Mouse (Mus musculus): ENCODE results near the gene Lancl1. TPM values are rescaled to one million over a fixed set of nuclear protein-coding genes. Genes with fewer than 3 reads are reported as not detected.

Lancl1 gene
- polyA plus RNA-seq, 1 experiment from 2014 or later, result 142 TPM

GRCm38 (mm10) chr1:67052721-67053120 is 14.0 kb upstream of the Lancl1 start:
- Histone ChIP-seq H3K36me3 (ENCODE audit: control insufficient read depth, insufficient read depth, low read length) (no peaks in the 10 kb centered on the region), H3K4me2 (replicated peaks; ENCODE audit: low read depth, low read length) (no peak overlapping the region), H3K27ac (ENCODE audit: low read length) (no peak overlapping the region), H3K9me3 (ENCODE audit: control insufficient read depth, low read depth, low read length) (no peaks in the 10 kb centered on the region), H3K27me3 (ENCODE audit: control insufficient read depth, insufficient read depth, low read length) (no peaks in the 10 kb centered on the region), H3K4me3 (ENCODE audit: low read depth, low read length) (no peak overlapping the region), H3K9ac (replicated peaks; ENCODE audit: low read depth, low read length) (no peak overlapping the region), H3K4me1 (ENCODE audit: control insufficient read depth, insufficient read depth, low read length) (no peaks in the 10 kb centered on the region)
- no peak for ATAC-seq (ENCODE audit: insufficient number of reproducible peaks, insufficient read depth, low FRiP score, low read depth)
- WGBS, result 76% methylated on average over 4 of the region's 4 CpGs

- Histone ChIP-seq H3K36me3 (ENCODE audit: control insufficient read depth, insufficient read depth, low read length) (no peaks in the 10 kb centered on the region), H3K4me1 (ENCODE audit: control insufficient read depth, insufficient read depth, low read length) (no peaks in the 10 kb centered on the region), H3K9ac (replicated peaks; ENCODE audit: low read depth, low read length) (no peak overlapping the region), H3K4me2 (replicated peaks; ENCODE audit: low read depth, low read length) (no peak overlapping the region), H3K9me3 (ENCODE audit: control insufficient read depth, low read depth, low read length) (no peaks in the 10 kb centered on the region), H3K27ac (ENCODE audit: low read length) (no peak overlapping the region), H3K4me3 (ENCODE audit: low read depth, low read length) (no peak overlapping the region), H3K27me3 (ENCODE audit: control insufficient read depth, insufficient read depth, low read length) (no peaks in the 10 kb centered on the region)
- 59% methylated on average over 1 of the region's 1 CpGs for WGBS
- ATAC-seq (ENCODE audit: insufficient number of reproducible peaks, insufficient read depth, low FRiP score, low read depth), result no peak
Observed at GRCm38 (mm10) chr1:67049600-67049999, 10.9 kb upstream of the Lancl1 start.

GRCm38 (mm10) chr1:67048696-67049095 is 10.0 kb upstream of the Lancl1 start:
- no peak overlapping the region for H3K9ac ChIP-seq (replicated peaks; ENCODE audit: low read depth, low read length)
- ATAC-seq (ENCODE audit: insufficient number of reproducible peaks, insufficient read depth, low FRiP score, low read depth), result no peak

GRCm38 (mm10) chr1:67045100-67045499 is 6.4 kb upstream of the Lancl1 start:
- H3K27me3 ChIP-seq (ENCODE audit: control insufficient read depth, insufficient read depth, low read length), result no peaks in the 10 kb centered on the region
- H3K4me3 ChIP-seq (ENCODE audit: low read depth, low read length), result no peak overlapping the region
- no peaks in the 10 kb centered on the region for H3K9me3 ChIP-seq (ENCODE audit: control insufficient read depth, low read depth, low read length)
- no peaks in the 10 kb centered on the region for H3K4me1 ChIP-seq (ENCODE audit: control insufficient read depth, insufficient read depth, low read length)
- 34% methylated on average over 1 of the region's 1 CpGs for WGBS
- H3K36me3 ChIP-seq (ENCODE audit: control insufficient read depth, insufficient read depth, low read length), result no peaks in the 10 kb centered on the region
- no peak overlapping the region for H3K9ac ChIP-seq (replicated peaks; ENCODE audit: low read depth, low read length)
- ATAC-seq (ENCODE audit: insufficient number of reproducible peaks, insufficient read depth, low FRiP score, low read depth), result no peak
- 0 out of 2 replicates have a peak overlapping the region, but pooled peaks have one; percentile 52 for H3K27ac ChIP-seq (ENCODE audit: low read length)
- no peak overlapping the region for H3K4me2 ChIP-seq (replicated peaks; ENCODE audit: low read depth, low read length)

More at GRCm38 (mm10) chr1:67048696-67049095, 10.0 kb upstream of the Lancl1 start:
- Histone ChIP-seq H3K27ac (ENCODE audit: low read length) (no peak overlapping the region), H3K36me3 (ENCODE audit: control insufficient read depth, insufficient read depth, low read length) (no peaks in the 10 kb centered on the region), H3K27me3 (ENCODE audit: control insufficient read depth, insufficient read depth, low read length) (no peaks in the 10 kb centered on the region), H3K4me2 (replicated peaks; ENCODE audit: low read depth, low read length) (no peak overlapping the region), H3K9me3 (ENCODE audit: control insufficient read depth, low read depth, low read length) (no peaks in the 10 kb centered on the region), H3K4me1 (ENCODE audit: control insufficient read depth, insufficient read depth, low read length) (no peaks in the 10 kb centered on the region), H3K4me3 (ENCODE audit: low read depth, low read length) (no peak overlapping the region)
- 60% methylated on average over 4 of the region's 4 CpGs for WGBS

GRCm38 (mm10) chr1:67042583-67042982 is 3.9 kb upstream of the Lancl1 start:
- Histone ChIP-seq H3K4me3 (ENCODE audit: low read depth, low read length) (no peak overlapping the region), H3K36me3 (ENCODE audit: control insufficient read depth, insufficient read depth, low read length) (no peaks in the 10 kb centered on the region), H3K4me1 (ENCODE audit: control insufficient read depth, insufficient read depth, low read length) (peaks cover 11% of the 10 kb centered on the region), H3K27ac (ENCODE audit: low read length) (no peak overlapping the region), H3K4me2 (replicated peaks; ENCODE audit: low read depth, low read length) (no peak overlapping the region), H3K9me3 (ENCODE audit: control insufficient read depth, low read depth, low read length) (no peaks in the 10 kb centered on the region), H3K27me3 (ENCODE audit: control insufficient read depth, insufficient read depth, low read length) (no peaks in the 10 kb centered on the region), H3K9ac (replicated peaks; ENCODE audit: low read depth, low read length) (no peak overlapping the region)
- no peak for ATAC-seq (ENCODE audit: insufficient number of reproducible peaks, insufficient read depth, low FRiP score, low read depth)
- WGBS, result 57% methylated on average over 7 of the region's 7 CpGs

GRCm38 (mm10) chr1:67039083-67039482 is 411 bp upstream of the Lancl1 start:
- H3K9me3 ChIP-seq (ENCODE audit: control insufficient read depth, low read depth, low read length), result no peaks in the 10 kb centered on the region
- no peaks in the 10 kb centered on the region for H3K27me3 ChIP-seq (ENCODE audit: control insufficient read depth, insufficient read depth, low read length)
- peaks cover 6% of the 10 kb centered on the region; the same call in 1 of the 2 replicates for H3K36me3 ChIP-seq (ENCODE audit: control insufficient read depth, insufficient read depth, low read length)
- WGBS, result 4% methylated on average over 5 of the region's 5 CpGs
- no peak for ATAC-seq (ENCODE audit: insufficient number of reproducible peaks, insufficient read depth, low FRiP score, low read depth)
- H3K4me3 ChIP-seq (ENCODE audit: low read depth, low read length), result peak overlapping the region; percentile 87
- no peak overlapping the region for H3K27ac ChIP-seq (ENCODE audit: low read length)
- peak overlapping the region; percentile 79 for H3K4me2 ChIP-seq (replicated peaks; ENCODE audit: low read depth, low read length)
- H3K4me1 ChIP-seq (ENCODE audit: control insufficient read depth, insufficient read depth, low read length), result peaks cover 11% of the 10 kb centered on the region
- H3K9ac ChIP-seq (replicated peaks; ENCODE audit: low read depth, low read length), result peak overlapping the region; percentile 56; the same call in 1 of the 2 replicates

- H3K4me2 ChIP-seq (replicated peaks; ENCODE audit: low read depth, low read length), result no peak overlapping the region
- no peaks in the 10 kb centered on the region for H3K9me3 ChIP-seq (ENCODE audit: control insufficient read depth, low read depth, low read length)
- ATAC-seq (ENCODE audit: insufficient number of reproducible peaks, insufficient read depth, low FRiP score, low read depth), result no peak
- H3K36me3 ChIP-seq (ENCODE audit: control insufficient read depth, insufficient read depth, low read length), result peaks cover 11% of the 10 kb centered on the region; the same call in 1 of the 2 replicates
- H3K9ac ChIP-seq (replicated peaks; ENCODE audit: low read depth, low read length), result no peak overlapping the region
- H3K27ac ChIP-seq (ENCODE audit: low read length), result no peak overlapping the region
- no peaks in the 10 kb centered on the region for H3K27me3 ChIP-seq (ENCODE audit: control insufficient read depth, insufficient read depth, low read length)
- H3K4me3 ChIP-seq (ENCODE audit: low read depth, low read length), result no peak overlapping the region
- peaks cover 11% of the 10 kb centered on the region for H3K4me1 ChIP-seq (ENCODE audit: control insufficient read depth, insufficient read depth, low read length)
Observed at GRCm38 (mm10) chr1:67037198-67037597, 1.5 kb downstream of the Lancl1 start.

DNA sequence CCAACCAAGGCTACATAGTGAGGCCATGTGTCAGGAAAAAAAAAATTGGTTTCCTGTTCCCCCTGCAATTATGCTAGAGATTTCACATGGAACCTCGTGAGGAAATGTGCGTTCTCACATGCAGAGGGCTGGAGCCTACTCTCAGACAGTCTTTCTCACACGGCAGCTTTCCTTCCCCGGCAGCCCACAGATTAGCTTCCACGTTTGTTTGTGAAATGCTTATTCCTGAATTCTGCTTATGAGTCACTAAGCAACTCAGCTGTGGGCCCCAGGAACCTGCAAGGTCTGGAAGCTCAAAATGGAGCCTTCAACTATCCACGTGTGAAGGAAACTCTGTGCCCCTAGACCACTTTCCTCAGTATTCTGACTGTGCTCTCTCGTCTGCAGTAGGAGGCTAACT is 5.4 kb downstream of the Lancl1 start:
- no peak for ATAC-seq (ENCODE audit: insufficient number of reproducible peaks, insufficient read depth, low FRiP score, low read depth)
- H3K9ac ChIP-seq (replicated peaks; ENCODE audit: low read depth, low read length), result no peak overlapping the region
- peaks cover 25% of the 10 kb centered on the region; the same call in 1 of the 2 replicates for H3K36me3 ChIP-seq (ENCODE audit: control insufficient read depth, insufficient read depth, low read length)
- H3K4me3 ChIP-seq (ENCODE audit: low read depth, low read length), result no peak overlapping the region
- H3K4me1 ChIP-seq (ENCODE audit: control insufficient read depth, insufficient read depth, low read length), result peaks cover 9% of the 10 kb centered on the region
- H3K27ac ChIP-seq (ENCODE audit: low read length), result no peak overlapping the region
- no peaks in the 10 kb centered on the region for H3K27me3 ChIP-seq (ENCODE audit: control insufficient read depth, insufficient read depth, low read length)
- WGBS, result 86% methylated on average over 7 of the region's 7 CpGs
- no peaks in the 10 kb centered on the region for H3K9me3 ChIP-seq (ENCODE audit: control insufficient read depth, low read depth, low read length)
- H3K4me2 ChIP-seq (replicated peaks; ENCODE audit: low read depth, low read length), result no peak overlapping the region

DNA sequence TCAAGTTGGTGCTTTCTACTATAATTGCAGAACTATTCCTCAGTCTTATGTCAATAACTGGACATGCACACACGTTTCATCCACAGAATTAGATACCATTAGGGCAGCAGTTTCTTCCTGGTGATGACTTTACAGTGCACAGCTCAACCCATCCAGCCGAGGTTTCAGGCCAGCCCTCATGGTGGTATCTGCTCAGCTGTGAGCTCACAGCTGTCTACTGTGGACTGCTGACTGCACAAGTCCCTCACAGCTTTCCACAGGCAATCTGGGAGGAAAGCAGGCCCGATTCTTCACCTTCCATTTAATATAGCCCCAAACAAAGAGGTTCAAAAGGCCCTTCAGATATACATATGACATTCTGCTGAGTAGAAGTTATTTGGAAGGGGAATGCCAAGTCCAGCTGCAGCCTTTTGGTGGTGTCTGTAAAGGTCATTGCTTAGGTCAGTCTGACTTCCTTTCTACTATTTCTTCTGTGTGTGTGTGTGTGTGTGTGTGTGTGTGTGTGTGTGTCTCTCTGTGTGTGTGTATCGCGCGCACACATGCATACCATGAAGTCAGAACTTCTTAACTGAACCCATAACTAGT is 11.7 kb downstream of the Lancl1 start:
- Histone ChIP-seq H3K9ac (replicated peaks; ENCODE audit: low read depth, low read length) (no peak overlapping the region), H3K36me3 (ENCODE audit: control insufficient read depth, insufficient read depth, low read length) (peaks cover 28% of the 10 kb centered on the region; the same call in 1 of the 2 replicates), H3K4me3 (ENCODE audit: low read depth, low read length) (no peak overlapping the region), H3K9me3 (ENCODE audit: control insufficient read depth, low read depth, low read length) (no peaks in the 10 kb centered on the region), H3K27ac (ENCODE audit: low read length) (no peak overlapping the region; the same call in 1 of the 2 replicates), H3K4me2 (replicated peaks; ENCODE audit: low read depth, low read length) (no peak overlapping the region), H3K27me3 (ENCODE audit: control insufficient read depth, insufficient read depth, low read length) (no peaks in the 10 kb centered on the region), H3K4me1 (ENCODE audit: control insufficient read depth, insufficient read depth, low read length) (peaks cover 3% of the 10 kb centered on the region; the same call in 1 of the 2 replicates)
- 67% methylated on average over 6 of the region's 6 CpGs for WGBS
- no peak for ATAC-seq (ENCODE audit: insufficient number of reproducible peaks, insufficient read depth, low FRiP score, low read depth)

Measured in stomach, embryonic 14.5 days (tissue).